Mouse (Mus musculus) heart, embryonic 13.5 days (tissue): Measurements from ENCODE around the gene Eps15. TPM values are rescaled to one million over a fixed set of nuclear protein-coding genes. Genes with fewer than 3 reads are reported as not detected.

ENCODE experiments used
- ATAC-seq: fragments of 200-750 bp; cut with Nextera tagmentation; 2 replicates; pipeline ENCODE4 v1.8.0; 2017; ENCODE audit warnings: moderate TSS enrichment; ENCODE audit not compliant: insufficient number of reproducible peaks, low FRiP score, low TSS enrichment; ENCODE audit errors: extremely low read depth
- H3K27ac ChIP-seq: fragments of 300-500 bp; sonication (generic); replicated peaks from 2 replicates; pipeline ENCODE4 v1.5.1; 2015; ENCODE audit warnings: moderate library complexity, mild to moderate bottlenecking, inconsistent platforms
- H3K27me3 ChIP-seq: fragments of 300-500 bp; sonication (generic); replicated peaks from 2 replicates; pipeline ENCODE4 v1.6.1; 2015; ENCODE audit warnings: mild to moderate bottlenecking, inconsistent platforms
- H3K36me3 ChIP-seq: fragments of 300-500 bp; sonication (generic); 2 replicates; pipeline ENCODE4 v1.6.1; 2015; ENCODE audit warnings: mild to moderate bottlenecking, inconsistent platforms
- H3K4me1 ChIP-seq: fragments of 300-500 bp; sonication (generic); 2 replicates; pipeline ENCODE4 v1.6.1; 2015; ENCODE audit warnings: inconsistent platforms
- H3K4me2 ChIP-seq: fragments of 300-500 bp; sonication (generic); 2 replicates; pipeline ENCODE4 v1.6.1; 2015; ENCODE audit warnings: inconsistent platforms, mild to moderate bottlenecking, moderate library complexity
- H3K4me3 ChIP-seq: fragments of 300-500 bp; sonication (generic); 2 replicates; pipeline ENCODE4 v1.5.1; 2015; ENCODE audit warnings: moderate library complexity, mild to moderate bottlenecking, inconsistent platforms
- H3K9ac ChIP-seq: fragments of 300-500 bp; sonication (generic); 2 replicates; pipeline ENCODE4 v1.6.1; 2015; ENCODE audit warnings: inconsistent platforms, mild to moderate bottlenecking, moderate library complexity
- H3K9me3 ChIP-seq: fragments of 300-500 bp; sonication (generic); 2 replicates; pipeline ENCODE4 v1.6.1; 2016; ENCODE audit warnings: inconsistent platforms
- WGBS: fragments of 180-500 bp; shearing (Covaris S2); methylation state at CpG from one replicate; pipeline ENCODE4 v1.1.7; 2015; ENCODE audit warnings: mixed read lengths; 5-methylcytosine and 5-hydroxymethylcytosine counted together
- polyA plus RNA-seq: library from polyadenylated mRNA; unstranded; fragments of >200 nt; fragmentation: Nextera tagmentation; extraction: Ambion mirVana; gene quantifications from 2 replicates; pipeline ENCODE4 v1.2.1, GENCODE M21; 2015

The Eps15 gene
- polyA plus RNA-seq, 1 experiment from 2014 or later, result 25.4 TPM

GRCm38 (mm10) chr4:109252199-109252598 is 27.9 kb upstream of the Eps15 start:
- Histone ChIP-seq H3K4me2 (no peak overlapping the region), H3K27ac (no peak overlapping the region), H3K27me3 (no peaks in the 10 kb centered on the region), H3K9ac (no peak overlapping the region), H3K4me1 (peaks cover 14% of the 10 kb centered on the region), H3K36me3 (no peaks in the 10 kb centered on the region), H3K4me3 (no peak overlapping the region), H3K9me3 (no peaks in the 10 kb centered on the region)
- whole genome bisulfite sequencing, result 83% methylated on average over 4 of the region's 4 CpGs
- ATAC-seq, result no peak

GRCm38 (mm10) chr4:109253664-109254151 is 26.4 kb upstream of the Eps15 start:
- H3K9me3 ChIP-seq, result no peaks in the 10 kb centered on the region
- peak overlapping the region; percentile 34; the same call in 1 of the 2 replicates for H3K4me2 ChIP-seq
- H3K9ac ChIP-seq, result no peak overlapping the region
- WGBS, result 40% methylated on average over 11 of the region's 11 CpGs
- no peak overlapping the region for H3K4me3 ChIP-seq
- H3K4me1 ChIP-seq, result peaks cover 14% of the 10 kb centered on the region
- no peak for ATAC-seq
- H3K27ac ChIP-seq, result peak overlapping the region; percentile 48; the same call in 1 of the 2 replicates
- H3K27me3 ChIP-seq, result no peaks in the 10 kb centered on the region
- H3K36me3 ChIP-seq, result no peaks in the 10 kb centered on the region

GRCm38 (mm10) chr4:109254511-109254910 is 25.6 kb upstream of the Eps15 start:
- Histone ChIP-seq H3K9ac (no peak overlapping the region), H3K9me3 (no peaks in the 10 kb centered on the region), H3K4me3 (no peak overlapping the region), H3K27ac (no peak overlapping the region), H3K4me1 (peaks cover 14% of the 10 kb centered on the region), H3K36me3 (no peaks in the 10 kb centered on the region), H3K4me2 (no peak overlapping the region), H3K27me3 (no peaks in the 10 kb centered on the region)
- no peak for ATAC-seq
- WGBS, result 47% methylated on average over 5 of the region's 5 CpGs

GRCm38 (mm10) chr4:109255321-109255720 is 24.7 kb upstream of the Eps15 start:
- Histone ChIP-seq H3K27me3 (no peaks in the 10 kb centered on the region), H3K36me3 (no peaks in the 10 kb centered on the region), H3K4me1 (peaks cover 14% of the 10 kb centered on the region), H3K4me2 (no peak overlapping the region), H3K9ac (no peak overlapping the region), H3K9me3 (no peaks in the 10 kb centered on the region), H3K27ac (no peak overlapping the region), H3K4me3 (no peak overlapping the region)
- ATAC-seq, result no peak
- WGBS, result 48% methylated on average over 2 of the region's 2 CpGs

- Histone ChIP-seq H3K9me3 (no peaks in the 10 kb centered on the region), H3K36me3 (no peaks in the 10 kb centered on the region), H3K4me1 (peaks cover 14% of the 10 kb centered on the region), H3K27me3 (no peaks in the 10 kb centered on the region), H3K9ac (no peak overlapping the region), H3K4me2 (no peak overlapping the region), H3K27ac (no peak overlapping the region), H3K4me3 (no peak overlapping the region)
- ATAC-seq, result no peak
- 72% methylated on average over 11 of the region's 11 CpGs for WGBS
Measured at GRCm38 (mm10) chr4:109255727-109256417, 24.2 kb upstream of the Eps15 start.

GRCm38 (mm10) chr4:109256791-109257190 is 23.3 kb upstream of the Eps15 start:
- Histone ChIP-seq H3K4me2 (no peak overlapping the region), H3K4me1 (peaks cover 14% of the 10 kb centered on the region), H3K27ac (no peak overlapping the region), H3K36me3 (no peaks in the 10 kb centered on the region), H3K4me3 (no peak overlapping the region), H3K9ac (no peak overlapping the region), H3K9me3 (no peaks in the 10 kb centered on the region), H3K27me3 (no peaks in the 10 kb centered on the region)
- 81% methylated on average over 6 of the region's 6 CpGs for WGBS
- no peak for ATAC-seq

- Histone ChIP-seq H3K36me3 (no peaks in the 10 kb centered on the region), H3K4me1 (peaks cover 18% of the 10 kb centered on the region), H3K4me3 (no peak overlapping the region), H3K9ac (no peak overlapping the region), H3K27me3 (no peaks in the 10 kb centered on the region), H3K27ac (no peak overlapping the region), H3K9me3 (no peaks in the 10 kb centered on the region), H3K4me2 (no peak overlapping the region)
- no peak for ATAC-seq
Measured at GRCm38 (mm10) chr4:109257639-109258038, 22.4 kb upstream of the Eps15 start.

GRCm38 (mm10) chr4:109262068-109262467 is 18.0 kb upstream of the Eps15 start:
- WGBS, result 46% methylated on average over 6 of the region's 6 CpGs
- Histone ChIP-seq H3K4me3 (no peak overlapping the region), H3K4me2 (no peak overlapping the region), H3K27me3 (no peaks in the 10 kb centered on the region), H3K27ac (no peak overlapping the region), H3K36me3 (no peaks in the 10 kb centered on the region), H3K4me1 (peaks cover 4% of the 10 kb centered on the region), H3K9ac (no peak overlapping the region), H3K9me3 (no peaks in the 10 kb centered on the region)
- ATAC-seq, result no peak

- H3K27ac ChIP-seq, result no peak overlapping the region
- H3K4me2 ChIP-seq, result no peak overlapping the region
- H3K4me1 ChIP-seq, result peaks cover 4% of the 10 kb centered on the region
- 79% methylated on average over 3 of the region's 3 CpGs for WGBS
- no peak for ATAC-seq
- H3K4me3 ChIP-seq, result no peak overlapping the region
- H3K9me3 ChIP-seq, result no peaks in the 10 kb centered on the region
- no peak overlapping the region for H3K9ac ChIP-seq
- no peaks in the 10 kb centered on the region for H3K27me3 ChIP-seq
- H3K36me3 ChIP-seq, result no peaks in the 10 kb centered on the region
Measured at GRCm38 (mm10) chr4:109266056-109266455, 14.0 kb upstream of the Eps15 start.

- ATAC-seq, result no peak
- no peaks in the 10 kb centered on the region for H3K36me3 ChIP-seq
- no peak overlapping the region for H3K4me3 ChIP-seq
- H3K9me3 ChIP-seq, result no peaks in the 10 kb centered on the region
- H3K4me2 ChIP-seq, result no peak overlapping the region
- peaks cover 4% of the 10 kb centered on the region for H3K4me1 ChIP-seq
- 58% methylated on average over 2 of the region's 2 CpGs for WGBS
- no peak overlapping the region for H3K27ac ChIP-seq
- no peaks in the 10 kb centered on the region for H3K27me3 ChIP-seq
- H3K9ac ChIP-seq, result no peak overlapping the region
Measured at GRCm38 (mm10) chr4:109266744-109267143, 13.3 kb upstream of the Eps15 start.

GRCm38 (mm10) chr4:109267452-109267851 is 12.6 kb upstream of the Eps15 start:
- Histone ChIP-seq H3K9ac (no peak overlapping the region), H3K27me3 (no peaks in the 10 kb centered on the region), H3K27ac (no peak overlapping the region), H3K4me3 (no peak overlapping the region), H3K9me3 (no peaks in the 10 kb centered on the region), H3K36me3 (no peaks in the 10 kb centered on the region), H3K4me2 (no peak overlapping the region), H3K4me1 (no peaks in the 10 kb centered on the region)
- 70% methylated on average over 3 of the region's 3 CpGs for whole genome bisulfite sequencing
- ATAC-seq, result no peak

- ATAC-seq, result no peak
Measured at GRCm38 (mm10) chr4:109268903-109269302, 11.2 kb upstream of the Eps15 start.

More at GRCm38 (mm10) chr4:109268903-109269302, 11.2 kb upstream of the Eps15 start:
- Histone ChIP-seq H3K4me3 (no peak overlapping the region), H3K4me1 (no peaks in the 10 kb centered on the region), H3K4me2 (no peak overlapping the region), H3K27ac (no peak overlapping the region), H3K36me3 (no peaks in the 10 kb centered on the region), H3K9me3 (no peaks in the 10 kb centered on the region), H3K27me3 (no peaks in the 10 kb centered on the region), H3K9ac (no peak overlapping the region)
- WGBS, result 71% methylated on average over 3 of the region's 3 CpGs
